Mouse (Mus musculus): ENCODE measurements around the gene Pik3ap1.

DNA sequence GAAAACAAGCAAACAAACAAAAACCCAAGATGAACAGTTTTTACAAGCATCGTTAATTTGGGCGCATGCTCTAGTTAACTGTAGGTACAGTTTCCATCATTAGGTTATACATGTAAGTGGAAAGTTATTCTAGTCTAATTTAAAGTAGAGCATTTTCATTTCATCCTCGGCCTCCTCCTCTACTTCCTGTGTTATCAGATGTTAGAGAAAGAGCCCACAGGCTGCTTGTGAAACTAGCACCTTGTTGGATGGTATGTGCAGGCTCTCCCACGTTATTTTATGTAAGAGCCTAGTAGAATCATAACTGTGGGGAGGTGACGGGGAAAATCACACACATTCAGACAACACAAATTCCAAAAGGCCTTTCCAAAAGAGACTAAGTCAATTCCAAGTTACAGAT, 19.3 kb downstream of the Pik3ap1 start:
- TF ChIP-seq CTCF (IDR thresholded peaks at IDR 0.05; ENCODE audit: low read depth) (no peak), EP300 (optimal IDR thresholded peaks at IDR 0.05) (no peak)

Measured in stomach, postnatal 0 days (tissue).